Mouse (Mus musculus) ES-Bruce4 (cell line): ENCODE measurements around the gene Bri3.

Experiments used
- CTCF ChIP-seq: IDR thresholded peaks from one replicate; pipeline ENCODE4 v1.8.1; 2011; ENCODE audit warnings: low read depth, low read length
- EP300 ChIP-seq: IDR thresholded peaks from 2 replicates; pipeline ENCODE4 v1.6.1; 2011; ENCODE audit warnings: low read depth, low read length; ENCODE audit not compliant: insufficient read depth
- POLR2A ChIP-seq: IDR thresholded peaks from one replicate; pipeline ENCODE4 v1.8.1; 2011; ENCODE audit warnings: low read length; ENCODE audit not compliant: insufficient read depth

DNA sequence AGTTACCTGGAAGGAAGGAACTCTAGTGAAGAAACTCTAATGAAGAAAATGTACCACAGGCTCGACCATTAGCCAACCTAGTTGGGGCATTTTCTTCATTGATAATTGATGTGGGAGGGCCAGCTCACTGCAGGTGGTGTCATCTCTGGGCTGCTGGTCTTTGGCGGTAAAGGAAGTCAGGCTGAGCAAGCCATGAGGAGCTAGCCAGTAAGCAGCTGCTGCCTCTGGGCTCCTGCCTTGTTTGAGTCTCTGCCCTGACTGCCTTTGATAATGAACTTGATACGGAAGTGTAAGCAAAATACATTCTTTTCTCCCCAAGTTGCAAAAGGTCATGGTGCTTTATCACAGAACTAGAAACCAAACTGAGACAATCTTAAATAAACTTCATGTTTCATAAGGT lies 72.2 kb downstream of the Bri3 start:
- TF ChIP-seq POLR2A, result no peak
- TF ChIP-seq CTCF, result no peak
- no peak for TF ChIP-seq EP300
